Mouse (Mus musculus): ENCODE measurements around the gene Spry2.

- no peak for TF ChIP-seq CTCF (IDR thresholded peaks at IDR 0.05)
- TF ChIP-seq EP300 (IDR thresholded peaks at IDR 0.05), result no peak
Observed at GRCm38 (mm10) chr14:105922874-105923273, 26.3 kb upstream of the Spry2 start.
